In genomic region chr8:11482537-11482936, GRCm38 (mm10) we compare ENCODE assay signal across 22 mouse cellular contexts. TPM values are rescaled to one million over a fixed set of nuclear protein-coding genes. Genes with fewer than 3 reads are reported as not detected.
DNase-seq lines count a peak whose midpoint lies in the region; ATAC-seq and TF ChIP-seq lines count a peak whose summit lies in the region.
"Had no signal": no experiment of that assay in that cellular context is flagged by ENCODE, and none has a peak within 500 bp of the region (broad histone marks: within the 10 kb centered on the region; RNA-seq: fewer than 3 reads in every experiment).

No protein-coding gene starts in this region.

- no peak overlapping the region for H3K9ac ChIP-seq in midbrain, embryonic 11.5 days (ENCODE audit: low read length)
- no peak overlapping the region for H3K9ac ChIP-seq in midbrain, embryonic 15.5 days
- peak overlapping the region; percentile 64 for H3K9ac ChIP-seq in heart, embryonic 16.5 days (ENCODE audit: low read length)
- H3K9ac ChIP-seq: embryonic facial prominence, embryonic 12.5 days; forebrain, postnatal 0 days; hindbrain, embryonic 13.5 days; limb, embryonic 13.5 days; liver, embryonic 12.5 days; midbrain, embryonic 13.5 days had no signal

- H3K4me1 ChIP-seq in kidney, adult 2 months (ENCODE audit: control insufficient read depth, insufficient read depth, low read length) = peaks cover 16% of the 10 kb centered on the region
- H3K4me1 ChIP-seq in midbrain, embryonic 11.5 days (ENCODE audit: control insufficient read depth, insufficient read depth, low read length) = peaks cover 6% of the 10 kb centered on the region
- H3K4me1 ChIP-seq in midbrain, embryonic 15.5 days = peaks cover 10% of the 10 kb centered on the region
- H3K4me1 ChIP-seq in heart, embryonic 16.5 days (ENCODE audit: control insufficient read depth, insufficient read depth, low read length) = peaks cover 12% of the 10 kb centered on the region

- TF ChIP-seq CTCF in kidney, adult 2 months (conservative IDR thresholded peaks at IDR 0.05; ENCODE audit: insufficient read depth, insufficient read length, low read depth, low read length) = no peak

- TF ChIP-seq POLR2A in kidney, adult 2 months (IDR thresholded peaks at IDR 0.05; ENCODE audit: low read depth, low read length) = no peak

- no peaks in the 10 kb centered on the region for H3K9me3 ChIP-seq in midbrain, embryonic 11.5 days (ENCODE audit: control insufficient read depth, low read length)
- H3K9me3 ChIP-seq in midbrain, embryonic 15.5 days = no peaks in the 10 kb centered on the region
- H3K9me3 ChIP-seq in heart, embryonic 16.5 days (replicated peaks; ENCODE audit: control insufficient read depth, low read length) = no peaks in the 10 kb centered on the region
- H3K9me3 ChIP-seq: embryonic facial prominence, embryonic 12.5 days; hindbrain, embryonic 13.5 days; limb, embryonic 13.5 days; liver, embryonic 12.5 days; midbrain, embryonic 13.5 days had no signal

- peak overlapping the region; percentile 42; the same call in 1 of the 2 replicates for H3K27ac ChIP-seq in kidney, adult 2 months (ENCODE audit: insufficient read depth, low read depth, low read length)
- no peak overlapping the region for H3K27ac ChIP-seq in midbrain, embryonic 11.5 days (ENCODE audit: low read depth, low read length)
- H3K27ac ChIP-seq in midbrain, embryonic 15.5 days = no peak overlapping the region
- peak overlapping the region; percentile 94 for H3K27ac ChIP-seq in heart, embryonic 16.5 days (ENCODE audit: low read length)
- H3K27ac ChIP-seq: embryonic facial prominence, embryonic 12.5 days; hindbrain, embryonic 13.5 days; limb, embryonic 13.5 days; liver, embryonic 12.5 days; midbrain, embryonic 13.5 days had no signal

- H3K4me2 ChIP-seq in midbrain, embryonic 11.5 days = no peak overlapping the region
- no peak overlapping the region for H3K4me2 ChIP-seq in midbrain, embryonic 15.5 days
- H3K4me2 ChIP-seq in heart, embryonic 16.5 days (ENCODE audit: low read depth, low read length) = peak overlapping the region; percentile 39
- H3K4me2 ChIP-seq: embryonic facial prominence, embryonic 12.5 days; hindbrain, embryonic 13.5 days; limb, embryonic 13.5 days; liver, embryonic 12.5 days; midbrain, embryonic 13.5 days had no signal

- no peaks in the 10 kb centered on the region for H3K36me3 ChIP-seq in kidney, adult 2 months (ENCODE audit: control insufficient read depth, insufficient read depth, low read length)
- H3K36me3 ChIP-seq in midbrain, embryonic 11.5 days (ENCODE audit: control insufficient read depth, insufficient read depth, low read length) = no peaks in the 10 kb centered on the region
- no peaks in the 10 kb centered on the region for H3K36me3 ChIP-seq in midbrain, embryonic 15.5 days (replicated peaks)
- H3K36me3 ChIP-seq in heart, embryonic 16.5 days (ENCODE audit: control insufficient read depth, insufficient read depth) = no peaks in the 10 kb centered on the region
- H3K36me3 ChIP-seq: embryonic facial prominence, embryonic 12.5 days; hindbrain, embryonic 13.5 days; limb, embryonic 13.5 days; liver, embryonic 12.5 days; midbrain, embryonic 13.5 days had no signal

- 53% methylated on average over 3 of the region's 3 CpGs for WGBS in kidney, adult 2 months
- WGBS in midbrain, embryonic 11.5 days = 79% methylated on average over 3 of the region's 3 CpGs
- 70% methylated on average over 3 of the region's 3 CpGs for WGBS in midbrain, embryonic 15.5 days
- 44% methylated on average over 3 of the region's 3 CpGs for WGBS in heart, embryonic 16.5 days

- no peak for ATAC-seq in midbrain, embryonic 11.5 days (ENCODE audit: low FRiP score)
- no peak for ATAC-seq in midbrain, embryonic 15.5 days (replicated peaks)
- peak; percentile 54 for ATAC-seq in heart, embryonic 16.5 days (replicated peaks; ENCODE audit: extremely low read depth, insufficient read depth, low FRiP score)
- ATAC-seq: activated CD4-positive, CD25-positive, alpha-beta regulatory T cell, adult 4 months; forebrain, postnatal 0 days; liver, embryonic 12.5 days; midbrain, embryonic 13.5 days had no signal

- no peak overlapping the region for H3K4me3 ChIP-seq in kidney, adult 2 months (ENCODE audit: insufficient read depth, low read depth, low read length)
- no peak overlapping the region for H3K4me3 ChIP-seq in midbrain, embryonic 11.5 days (ENCODE audit: low read depth, low read length)
- no peak overlapping the region for H3K4me3 ChIP-seq in midbrain, embryonic 15.5 days
- no peak overlapping the region for H3K4me3 ChIP-seq in heart, embryonic 16.5 days (ENCODE audit: low read length)
- H3K4me3 ChIP-seq: embryonic facial prominence, embryonic 12.5 days; hindbrain, embryonic 13.5 days; limb, embryonic 13.5 days; liver, embryonic 12.5 days; midbrain, embryonic 13.5 days had no signal

- DNase-seq in kidney, adult 2 months = peak; percentile 36
- DNase-seq in kidney, postnatal 14 days = no peak
- DNase-seq in midbrain, embryonic 11.5 days (ENCODE audit: low spot score, missing footprints) = peak; percentile 41
- no peak for DNase-seq in cerebellum, postnatal 25 days
- no peak for DNase-seq in adrenal gland, adult 18-20 months (ENCODE audit: low spot score in 2 of 2)
- DNase-seq: adrenal gland, postnatal 10 days; cerebellum, adult 18-20 months; cerebellum, postnatal 14 days; forebrain, postnatal 0 days; gastrocnemius, postnatal 14 days; lung, adult 2 months; right cerebral cortex, postnatal 14 days; spleen, adult 18-20 months; thymus, postnatal 14 days had no signal

- no peaks in the 10 kb centered on the region for H3K27me3 ChIP-seq in kidney, adult 2 months (replicated peaks; ENCODE audit: control insufficient read depth, insufficient read depth, low read length)
- H3K27me3 ChIP-seq in midbrain, embryonic 11.5 days (ENCODE audit: control insufficient read depth, insufficient read depth, low read length) = peaks cover 26% of the 10 kb centered on the region
- H3K27me3 ChIP-seq in midbrain, embryonic 15.5 days (replicated peaks) = peaks cover 34% of the 10 kb centered on the region
- H3K27me3 ChIP-seq in heart, embryonic 16.5 days (ENCODE audit: control insufficient read depth, insufficient read depth, low read length) = no peaks in the 10 kb centered on the region; the same call in 1 of the 2 replicates

RNA-seq across cellular contexts. Expression of gene Rab20, which starts 4.0 kb away (rescaled TPM):
- 74.5 and 76.5 TPM in 2 replicates for polyA plus RNA-seq in kidney, adult 2 months (2012; rRNA removed)
- 0.63 and 0.65 TPM in 2 replicates for polyA plus RNA-seq in midbrain, embryonic 11.5 days (2014; fragmentation: Nextera tagmentation; extraction: Ambion mirVana)
- polyA plus RNA-seq in midbrain, embryonic 15.5 days (2015; fragmentation: Nextera tagmentation; extraction: Ambion mirVana) = 0.71 and 1.3 TPM in 2 replicates
- polyA plus RNA-seq in heart, embryonic 16.5 days (2015; fragmentation: Nextera tagmentation; extraction: Ambion mirVana) = 44.7 and 47.8 TPM in 2 replicates
- total RNA-seq in adrenal gland, adult 18-20 months (2021) = 1 to 10 TPM; 6.9 to 7.5 TPM

RNA-seq across cellular contexts. Expression of gene Naxd, which starts 14.8 kb away (rescaled TPM):
- 111 and 118 TPM in 2 replicates for polyA plus RNA-seq in kidney, adult 2 months (2012; rRNA removed)
- polyA plus RNA-seq in midbrain, embryonic 11.5 days (2014; fragmentation: Nextera tagmentation; extraction: Ambion mirVana) = 94.2 and 94.8 TPM in 2 replicates
- polyA plus RNA-seq in midbrain, embryonic 15.5 days (2015; fragmentation: Nextera tagmentation; extraction: Ambion mirVana) = 140 and 153 TPM in 2 replicates
- 90.8 and 93.1 TPM in 2 replicates for polyA plus RNA-seq in heart, embryonic 16.5 days (2015; fragmentation: Nextera tagmentation; extraction: Ambion mirVana)
- 10 to 100 TPM; 67.0 to 72.6 TPM for total RNA-seq in adrenal gland, adult 18-20 months (2021)

Comparison
In these comparisons a context has a peak if more than half of its experiments do, and no peak if none do; other contexts are left out.
1. DNase-seq: peak in kidney, adult 2 months (single experiment) and midbrain, embryonic 11.5 days (single experiment); none in kidney, postnatal 14 days (single experiment), cerebellum, postnatal 25 days (0 of 2) and adrenal gland, adult 18-20 months (0 of 2).
2. H3K27ac ChIP-seq: peak in kidney, adult 2 months (single experiment) and heart, embryonic 16.5 days (single experiment); none in midbrain, embryonic 11.5 days (single experiment) and midbrain, embryonic 15.5 days (single experiment).
3. RNA of gene Rab20, which starts 4.0 kb away (polyA plus RNA-seq): 74.5 to 76.5 TPM in kidney, adult 2 months and 44.7 to 47.8 TPM in heart, embryonic 16.5 days; 0.71 to 1.3 TPM in midbrain, embryonic 15.5 days and 0.63 to 0.65 TPM in midbrain, embryonic 11.5 days; every median in the first group is over 10 times any median in the second.